Mouse (Mus musculus) stomach, postnatal 0 days (tissue): ENCODE results near the gene Olfr553.
"Not testable (repeated sequence)": the region's sequence is repeated elsewhere in the genome, so short reads cannot be mapped to it uniquely, and the experiment has no call there.

Experiments used
- CTCF ChIP-seq: IDR thresholded peaks from 2 replicates; pipeline ENCODE4 v1.5.1; 2016; ENCODE audit warnings: antibody characterized with exemption, low read depth, mild to moderate bottlenecking, moderate library complexity
- EP300 ChIP-seq: optimal IDR thresholded peaks from 2 replicates; pipeline ENCODE3; 2016; ENCODE audit warnings: antibody characterized with exemption

- TF ChIP-seq CTCF, EP300: not testable (repeated sequence)
Observed at GRCm38 (mm10) chr7:102644945-102645344, 26.9 kb upstream of the Olfr553 start.
